Mouse (Mus musculus) midbrain, embryonic 11.5 days (tissue): ENCODE measurements at regions not wholly inside any gene's neighbourhood (a gene's known extent, or its start where the extent isn't known, plus 50 kb on each side); places are given as distances from the start of the nearest gene placed in this dataset.

Experiments used
- ATAC-seq: fragments of 200-750 bp; cut with Nextera tagmentation; 2 replicates; pipeline ENCODE4 v1.8.0; 2017; ENCODE audit warnings: moderate TSS enrichment, moderate library complexity; ENCODE audit not compliant: low FRiP score
- DNase-seq: peaks from one replicate; pipeline ENCODE4 v3.0.0; 2015; ENCODE audit warnings: low spot score; ENCODE audit errors: missing footprints
- H3K27ac ChIP-seq: fragments of 300-500 bp; sonication (generic); 2 replicates; pipeline ENCODE4 v1.5.1; 2014; ENCODE audit warnings: low read depth, low read length
- H3K27me3 ChIP-seq: fragments of 300-500 bp; sonication (generic); 2 replicates; pipeline ENCODE4 v1.6.1; 2014; ENCODE audit warnings: mild to moderate bottlenecking, low read length, moderate library complexity, mixed read lengths; ENCODE audit not compliant: control insufficient read depth, insufficient read depth
- H3K36me3 ChIP-seq: fragments of 300-500 bp; sonication (generic); 2 replicates; pipeline ENCODE4 v1.6.1; 2014; ENCODE audit warnings: mild to moderate bottlenecking, low read length, moderate library complexity, mixed read lengths; ENCODE audit not compliant: control insufficient read depth, insufficient read depth
- H3K4me1 ChIP-seq: fragments of 300-500 bp; sonication (generic); 2 replicates; pipeline ENCODE4 v1.6.1; 2014; ENCODE audit warnings: low read length; ENCODE audit not compliant: control insufficient read depth, insufficient read depth
- H3K4me2 ChIP-seq: fragments of 300-500 bp; sonication (generic); 2 replicates; pipeline ENCODE4 v1.6.1; 2014; ENCODE audit warnings: mild to moderate bottlenecking, moderate library complexity
- H3K4me3 ChIP-seq: fragments of 300-500 bp; sonication (generic); 2 replicates; pipeline ENCODE4 v1.5.1; 2014; ENCODE audit warnings: low read depth, low read length
- H3K9ac ChIP-seq: fragments of 300-500 bp; sonication (generic); 2 replicates; pipeline ENCODE4 v1.6.1; 2014; ENCODE audit warnings: low read length
- H3K9me3 ChIP-seq: fragments of 300-500 bp; sonication (generic); 2 replicates; pipeline ENCODE4 v1.6.1; 2016; ENCODE audit warnings: low read length; ENCODE audit not compliant: control insufficient read depth
- WGBS: fragments of 180-500 bp; shearing (Covaris S2); extraction: QIAGEN DNeasy Blood & Tissue Kit; methylation state at CpG from one replicate; pipeline ENCODE4 v1.1.7; 2014; 5-methylcytosine and 5-hydroxymethylcytosine counted together

- Histone ChIP-seq H3K27ac (no peak overlapping the region), H3K9me3 (no peaks in the 10 kb centered on the region), H3K36me3 (no peaks in the 10 kb centered on the region), H3K9ac (no peak overlapping the region), H3K4me1 (no peaks in the 10 kb centered on the region), H3K27me3 (no peaks in the 10 kb centered on the region), H3K4me2 (no peak overlapping the region), H3K4me3 (no peak overlapping the region)
- ATAC-seq (no peak), DNase-seq (peak; percentile 61)
- WGBS = 66% methylated on average over 16 of the region's 16 CpGs
Measured at GRCm38 (mm10) chr2:78025651-78026435, 79.7 kb upstream of the Cwc22 start.

DNA sequence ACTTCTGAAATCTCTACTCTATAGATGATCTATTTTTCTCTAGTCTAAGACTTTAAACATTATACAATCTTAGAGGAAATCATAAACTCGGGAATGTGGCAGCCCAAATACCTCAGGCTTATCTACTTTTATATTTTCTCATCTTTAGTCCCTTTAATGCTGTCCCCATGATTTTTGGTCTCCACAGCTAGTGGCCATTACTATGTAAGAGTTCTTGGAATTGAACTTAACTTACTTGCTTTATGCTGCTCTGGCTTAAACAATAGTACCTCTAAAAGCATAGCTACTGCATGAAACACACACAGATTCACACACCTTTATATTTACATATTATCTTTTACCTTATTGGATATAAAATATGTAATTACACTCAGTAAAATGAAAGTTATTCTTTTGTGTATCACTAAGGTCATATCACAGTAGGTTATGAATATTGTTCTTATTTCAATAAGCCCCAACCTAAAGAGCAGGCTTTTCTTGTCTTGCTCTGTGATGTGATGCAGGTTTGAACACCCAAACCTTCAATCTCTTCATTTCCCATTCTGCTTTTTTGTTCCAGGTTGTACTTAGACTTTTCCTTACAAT is 78.9 kb upstream of the Cwc22 start:
- Histone ChIP-seq H3K4me1 (no peaks in the 10 kb centered on the region), H3K27ac (no peak overlapping the region), H3K27me3 (no peaks in the 10 kb centered on the region), H3K36me3 (no peaks in the 10 kb centered on the region), H3K4me2 (no peak overlapping the region), H3K9me3 (no peaks in the 10 kb centered on the region), H3K9ac (no peak overlapping the region), H3K4me3 (no peak overlapping the region)
- WGBS = 91% methylated on average over 1 of the region's 1 CpGs
- no peak for DNase-seq
- no peak for ATAC-seq

- 79% methylated on average over 4 of the region's 4 CpGs for WGBS
- H3K36me3 ChIP-seq = no peaks in the 10 kb centered on the region
Measured at GRCm38 (mm10) chr2:78023916-78024685, 77.9 kb upstream of the Cwc22 start.

GRCm38 (mm10) chr2:78023416-78023815 is 77.2 kb upstream of the Cwc22 start:
- Histone ChIP-seq H3K4me1 (no peaks in the 10 kb centered on the region), H3K9ac (no peak overlapping the region), H3K36me3 (no peaks in the 10 kb centered on the region), H3K27me3 (no peaks in the 10 kb centered on the region), H3K9me3 (no peaks in the 10 kb centered on the region), H3K4me3 (no peak overlapping the region), H3K27ac (no peak overlapping the region), H3K4me2 (no peak overlapping the region)
- 90% methylated on average over 2 of the region's 2 CpGs for WGBS
- no peak for ATAC-seq
- DNase-seq = peak; percentile 8

More at GRCm38 (mm10) chr2:78023916-78024685, 77.9 kb upstream of the Cwc22 start:
- ATAC-seq (no peak), DNase-seq (peak; percentile 79)
- Histone ChIP-seq H3K9ac (no peak overlapping the region), H3K4me3 (no peak overlapping the region), H3K27me3 (no peaks in the 10 kb centered on the region), H3K27ac (no peak overlapping the region), H3K4me2 (no peak overlapping the region), H3K9me3 (no peaks in the 10 kb centered on the region), H3K4me1 (no peaks in the 10 kb centered on the region)

- ATAC-seq = no peak
- Histone ChIP-seq H3K9ac (no peak overlapping the region), H3K4me2 (no peak overlapping the region), H3K4me1 (no peaks in the 10 kb centered on the region), H3K27me3 (no peaks in the 10 kb centered on the region), H3K4me3 (no peak overlapping the region), H3K27ac (no peak overlapping the region), H3K36me3 (no peaks in the 10 kb centered on the region), H3K9me3 (no peaks in the 10 kb centered on the region)
- WGBS = 84% methylated on average over 4 of the region's 4 CpGs
- DNase-seq = no peak
Measured at GRCm38 (mm10) chr2:78022756-78023155, 76.6 kb upstream of the Cwc22 start.

DNA sequence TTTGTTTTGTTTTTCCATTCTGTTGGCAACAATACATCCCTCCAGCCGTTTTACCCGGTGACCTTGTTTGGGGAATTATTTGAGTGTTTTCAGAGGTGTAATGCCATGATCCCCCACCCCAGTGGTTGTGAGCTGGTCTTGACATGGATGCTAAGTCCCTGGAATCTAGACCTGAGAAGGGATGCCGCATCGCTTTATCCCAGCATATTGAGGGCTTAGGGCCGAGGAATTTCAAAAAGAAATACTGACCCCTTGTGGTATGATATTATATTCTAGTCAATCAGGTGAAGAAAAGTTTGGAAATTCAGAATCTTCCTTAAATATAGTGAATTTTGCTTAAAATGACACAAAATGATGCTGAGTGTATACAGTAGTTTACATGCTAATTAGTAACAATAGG is 75.7 kb upstream of the Cwc22 start:
- Histone ChIP-seq H3K4me2 (no peak overlapping the region), H3K27me3 (no peaks in the 10 kb centered on the region), H3K9ac (no peak overlapping the region), H3K4me1 (no peaks in the 10 kb centered on the region), H3K27ac (no peak overlapping the region), H3K4me3 (no peak overlapping the region), H3K36me3 (no peaks in the 10 kb centered on the region), H3K9me3 (no peaks in the 10 kb centered on the region)
- peak; percentile 82 for DNase-seq
- ATAC-seq = peak; percentile 79
- 44% methylated on average over 5 of the region's 5 CpGs for WGBS

DNA sequence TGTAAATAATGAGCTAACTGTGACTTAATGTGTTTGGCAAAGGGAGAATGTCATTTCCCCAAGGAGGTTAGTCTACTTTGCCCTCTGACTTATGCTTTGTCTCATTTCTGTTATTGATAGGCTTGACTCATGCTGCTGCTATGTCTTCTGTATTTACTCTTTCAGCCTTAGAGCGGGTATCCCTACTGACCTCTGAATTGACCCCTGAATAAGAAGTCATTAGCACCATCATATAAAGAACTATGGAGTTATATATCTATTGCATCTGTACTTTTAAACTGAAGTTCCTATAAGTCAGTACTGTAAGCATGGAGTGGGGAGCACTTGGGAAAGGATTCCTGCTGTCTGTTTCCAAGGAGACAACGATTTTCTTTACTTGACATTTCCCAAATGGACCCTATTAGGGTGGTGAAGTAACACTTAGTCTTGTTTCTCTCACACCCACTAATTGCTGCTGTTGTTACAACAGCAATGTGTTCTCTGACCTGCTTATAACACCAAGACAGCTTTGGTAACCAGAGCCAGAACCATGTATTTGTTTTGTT is 75.3 kb upstream of the Cwc22 start:
- H3K4me1 ChIP-seq = no peaks in the 10 kb centered on the region
- no peaks in the 10 kb centered on the region for H3K9me3 ChIP-seq
- H3K4me2 ChIP-seq = no peak overlapping the region
- H3K27ac ChIP-seq = no peak overlapping the region
- ATAC-seq (peak; percentile 22; the same call in 1 of the 2 replicates), DNase-seq (no peak)
- H3K36me3 ChIP-seq = no peaks in the 10 kb centered on the region
- WGBS = 74% methylated on average over 2 of the region's 2 CpGs
- H3K27me3 ChIP-seq = no peaks in the 10 kb centered on the region
- no peak overlapping the region for H3K4me3 ChIP-seq
- no peak overlapping the region for H3K9ac ChIP-seq

GRCm38 (mm10) chr2:78020516-78020915 is 74.3 kb upstream of the Cwc22 start:
- H3K4me1 ChIP-seq = no peaks in the 10 kb centered on the region
- no peaks in the 10 kb centered on the region for H3K27me3 ChIP-seq
- H3K27ac ChIP-seq = no peak overlapping the region
- H3K4me2 ChIP-seq = no peak overlapping the region
- DNase-seq (peak; percentile 62), ATAC-seq (no peak)
- no peaks in the 10 kb centered on the region for H3K36me3 ChIP-seq
- H3K9ac ChIP-seq = no peak overlapping the region
- H3K9me3 ChIP-seq = no peaks in the 10 kb centered on the region
- WGBS = 91% methylated on average over 3 of the region's 3 CpGs
- no peak overlapping the region for H3K4me3 ChIP-seq

DNA sequence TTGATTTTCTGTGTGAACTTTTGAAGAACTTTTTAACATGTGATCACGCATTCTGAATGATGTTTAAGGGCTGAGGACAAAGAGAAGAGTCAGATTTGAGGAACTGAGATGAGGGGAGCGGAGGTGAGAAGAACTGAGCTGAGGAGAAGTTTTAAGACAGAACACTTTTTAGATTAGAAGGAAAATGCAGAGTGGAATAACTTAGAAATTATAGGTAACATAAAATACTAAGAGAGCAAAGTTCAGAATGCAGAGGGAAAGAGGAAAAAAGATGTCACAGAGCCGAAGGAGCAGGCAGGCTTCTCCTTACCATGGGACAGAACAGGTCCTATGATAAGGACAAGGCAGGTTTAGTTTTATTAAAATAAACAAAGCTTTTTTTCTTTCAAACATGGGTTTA is 73.7 kb upstream of the Cwc22 start:
- H3K27me3 ChIP-seq = no peaks in the 10 kb centered on the region
- no peak for ATAC-seq
- no peaks in the 10 kb centered on the region for H3K36me3 ChIP-seq
- WGBS = 94% methylated on average over 3 of the region's 3 CpGs
- no peak overlapping the region for H3K9ac ChIP-seq
- no peaks in the 10 kb centered on the region for H3K9me3 ChIP-seq
- DNase-seq = no peak
- no peaks in the 10 kb centered on the region for H3K4me1 ChIP-seq
- H3K4me3 ChIP-seq = no peak overlapping the region
- no peak overlapping the region for H3K27ac ChIP-seq
- H3K4me2 ChIP-seq = no peak overlapping the region
